Mouse (Mus musculus): ENCODE data around the gene Col20a1.

DNA sequence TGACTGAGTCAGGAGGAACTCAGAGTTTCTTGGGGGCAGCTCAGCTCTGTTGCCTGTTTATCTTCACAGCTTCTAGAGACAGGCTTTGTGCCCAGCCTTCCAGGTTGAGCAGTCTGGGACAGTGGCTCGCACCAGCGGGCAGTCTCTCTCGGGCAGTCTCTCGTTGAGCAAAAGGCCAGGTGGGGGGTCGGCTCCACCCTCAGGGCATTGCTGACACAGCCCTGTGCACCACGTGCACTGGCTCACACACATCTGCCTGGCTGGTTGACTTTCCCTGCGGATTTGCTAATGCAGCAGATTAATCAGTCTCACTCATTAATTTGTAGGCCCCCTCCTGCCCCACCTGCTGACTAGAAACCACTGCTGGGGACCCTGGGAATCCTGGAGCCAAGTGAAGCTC lies 55.6 kb downstream of the Col20a1 start:
- TF ChIP-seq CTCF (IDR thresholded peaks at IDR 0.05; ENCODE audit: insufficient read depth, low read depth, low read length), result no peak
- no peak for TF ChIP-seq POLR2A (IDR thresholded peaks at IDR 0.05; ENCODE audit: insufficient read depth, low read depth, low read length)
